Mouse (Mus musculus) cerebellum, adult 8-10 months (tissue): ENCODE results near the gene Bbof1.

ENCODE experiments used
- DNase-seq: peaks from one replicate; pipeline ENCODE4 v3.0.0; 2022

Gene Bbof1

DNA sequence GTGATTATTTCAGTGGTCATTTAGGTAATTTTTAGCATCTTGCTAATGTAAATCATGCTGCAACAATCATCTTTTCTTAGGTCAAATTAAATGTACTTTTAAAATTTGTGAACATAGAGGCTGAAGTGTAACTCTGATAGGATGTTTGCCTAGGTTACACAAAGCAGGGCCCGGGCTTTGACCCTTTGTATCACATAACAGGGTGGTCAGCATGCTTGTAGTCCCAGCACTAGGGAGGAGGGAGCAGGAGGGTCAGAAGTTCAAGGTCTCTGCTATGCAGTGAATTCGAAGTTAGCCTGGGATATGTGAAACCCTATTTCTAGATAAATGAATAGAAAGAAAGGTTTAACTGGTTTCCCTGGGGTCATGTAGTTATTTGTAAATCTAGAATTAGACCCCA, 72.4 kb downstream of the Bbof1 start:
- DNase-seq = no peak

GRCm38 (mm10) chr12:84482778-84483585, 74.1 kb downstream of the Bbof1 start:
- no peak for DNase-seq

GRCm38 (mm10) chr12:84487324-84488056, 78.6 kb downstream of the Bbof1 start:
- no peak for DNase-seq
